Mouse (Mus musculus): ENCODE measurements around the gene Cgref1. TPM values are rescaled to one million over a fixed set of nuclear protein-coding genes. Genes with fewer than 3 reads are reported as not detected.

Gene Cgref1
- polyA plus RNA-seq (2014; fragmentation: Illumina TruSeq; extraction: RNeasy Lipid Tissue Mini Kit (QIAGEN cat#74804); ENCODE audit: low read depth, low replicate concordance): not detected

GRCm38 (mm10) chr5:30944956-30945781 is at the start of gene Cgref1:
Gene Cgref1 (minus strand): TSS chr5:30945591.

GRCm38 (mm10) chr5:30968416-30968815 is 23.0 kb upstream of the Cgref1 start, which contains the start of gene Tcf23:
Gene Tcf23 (plus strand): TSS chr5:30968662.

DNA sequence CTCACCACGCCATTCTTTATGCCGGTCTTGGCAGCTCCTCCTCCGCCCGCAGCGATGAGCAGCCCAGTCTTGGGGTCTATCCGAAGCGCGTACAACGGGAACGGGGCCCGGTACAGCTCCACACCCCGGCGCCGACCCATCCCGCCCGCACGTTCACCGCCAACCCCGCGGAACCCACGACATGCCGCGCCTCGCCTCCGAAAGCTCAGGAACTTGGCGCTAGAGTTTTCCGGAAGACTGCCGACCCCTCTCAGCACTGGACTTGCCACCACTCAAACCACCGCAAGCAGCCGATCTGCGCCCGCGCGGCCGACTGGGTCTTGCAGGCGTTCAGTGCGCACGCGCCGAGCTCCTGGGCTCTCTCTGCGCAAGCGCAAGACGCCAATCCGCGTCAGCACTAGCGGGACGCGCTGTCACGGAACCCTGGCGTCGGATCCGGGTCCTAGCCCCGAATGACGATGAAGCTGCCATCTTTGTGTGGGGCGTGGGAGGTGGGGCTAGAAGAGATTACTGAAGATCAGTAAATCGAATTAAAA is 14.6 kb upstream of the Cgref1 start, which contains the start of gene Preb:
Gene Preb (minus strand): TSS at position 396 of the 536 bp plus-strand sequence.

DNA sequence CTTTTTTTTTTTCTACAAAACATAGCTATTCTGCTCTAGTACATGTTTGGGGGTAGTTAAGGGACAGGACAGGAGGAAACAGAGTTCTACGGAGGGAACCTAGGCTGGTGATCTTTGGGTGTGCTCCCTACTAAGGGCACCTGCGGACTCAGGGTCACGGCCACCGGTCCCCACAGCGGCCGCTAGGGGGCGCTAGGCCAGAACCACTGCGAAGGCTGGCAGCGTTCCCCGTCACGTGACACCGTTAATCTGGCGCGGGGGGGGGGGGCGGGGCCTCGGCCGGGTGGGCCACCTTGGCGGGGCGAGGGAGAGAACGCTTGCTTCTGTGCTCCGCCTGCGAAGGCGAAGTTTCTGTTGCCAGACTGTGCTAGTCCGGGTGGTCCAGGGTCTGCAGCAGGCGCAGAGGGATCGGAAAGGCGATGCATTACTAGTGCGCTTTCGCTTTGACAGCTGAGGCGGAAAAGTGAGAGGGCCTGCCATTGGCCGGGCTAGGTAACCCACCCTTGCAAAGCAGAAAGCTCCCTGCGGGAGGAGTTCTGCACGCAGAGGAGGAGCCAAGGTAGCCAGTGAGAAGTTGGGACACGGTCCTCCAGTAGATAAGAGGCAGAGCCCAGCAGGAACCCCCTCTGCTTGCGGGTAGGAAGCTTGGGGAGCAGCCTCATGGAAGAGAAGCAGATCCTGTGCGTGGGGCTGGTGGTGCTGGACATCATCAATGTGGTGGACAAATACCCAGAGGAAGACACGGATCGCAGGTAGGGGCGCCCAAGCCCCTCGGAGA is 23.9 kb downstream of the Cgref1 start, which contains the start of gene Khk:
Gene Khk (plus strand): TSS at position 176 of the 778 bp plus-strand sequence.

DNA sequence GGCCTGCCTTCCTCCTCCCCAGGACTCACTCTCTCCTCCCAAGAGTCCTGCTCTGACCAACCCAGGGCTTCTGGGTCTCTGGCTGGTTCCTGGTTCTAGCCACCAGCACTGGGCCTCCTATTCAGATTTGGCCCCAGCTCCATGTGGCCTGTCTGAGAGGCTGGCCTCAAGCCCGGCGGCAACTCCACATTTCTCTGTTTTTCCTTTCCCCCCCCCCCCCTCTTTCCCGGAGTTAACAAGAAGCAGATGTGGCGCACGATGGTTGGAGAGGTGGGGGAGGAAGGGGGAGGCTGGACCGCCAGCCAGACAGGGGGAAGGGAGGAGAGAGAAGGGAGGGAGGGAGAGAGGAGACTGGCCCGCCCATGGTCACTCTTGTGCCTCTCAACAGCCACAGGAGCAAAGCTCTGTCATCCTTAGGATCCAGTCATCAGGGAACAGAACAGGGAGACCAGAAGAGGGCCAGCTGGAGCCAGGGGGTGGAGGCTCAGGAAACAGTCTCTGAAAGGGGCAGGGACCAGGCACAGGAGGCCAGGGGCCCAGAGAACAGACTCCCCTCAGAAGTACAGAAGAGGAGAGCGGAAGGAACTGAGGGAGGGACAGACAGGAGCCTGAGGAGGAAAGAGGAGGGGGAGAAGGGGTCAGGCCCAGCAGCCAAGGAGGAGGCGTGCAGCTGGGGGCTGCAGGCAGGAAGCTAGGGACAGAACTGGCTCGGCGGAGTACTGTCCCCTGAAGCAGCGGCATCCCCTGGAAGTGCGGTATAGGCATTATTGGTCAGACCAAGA is 32.1 kb downstream of the Cgref1 start, which contains the start of gene Emilin1:
Gene Emilin1 (plus strand): TSS at position 343 of the 782 bp plus-strand sequence.

GRCm38 (mm10) chr5:30907413-30908059 is 37.9 kb downstream of the Cgref1 start, which contains the start of gene Ost4:
Gene Ost4 (minus strand): TSS chr5:30907788.

GRCm38 (mm10) chr5:30888337-30889087 is 56.9 kb downstream of the Cgref1 start, which contains the start of gene Agbl5:
Gene Agbl5 (plus strand): TSS chr5:30888694.

Other genes with a start within 250 kb of the Cgref1 start
- not detected for gene Dpysl5, start 234.0 kb downstream of the Cgref1 start, polyA plus RNA-seq (2014; fragmentation: Illumina TruSeq; extraction: RNeasy Lipid Tissue Mini Kit (QIAGEN cat#74804); ENCODE audit: low read depth, low replicate concordance)
- 15.2 TPM for gene Mapre3, start 130.9 kb downstream of the Cgref1 start, polyA plus RNA-seq (2014; fragmentation: Illumina TruSeq; extraction: RNeasy Lipid Tissue Mini Kit (QIAGEN cat#74804); ENCODE audit: low read depth, low replicate concordance)
- 7.9 TPM for gene Tmem214, start 77.6 kb downstream of the Cgref1 start, polyA plus RNA-seq (2014; fragmentation: Illumina TruSeq; extraction: RNeasy Lipid Tissue Mini Kit (QIAGEN cat#74804); ENCODE audit: low read depth, low replicate concordance)
- gene Agbl5, start 56.9 kb downstream of the Cgref1 start, polyA plus RNA-seq (2014; fragmentation: Illumina TruSeq; extraction: RNeasy Lipid Tissue Mini Kit (QIAGEN cat#74804); ENCODE audit: low read depth, low replicate concordance): 1.4 TPM
- 126 TPM for gene Ost4, start 37.8 kb downstream of the Cgref1 start, polyA plus RNA-seq (2014; fragmentation: Illumina TruSeq; extraction: RNeasy Lipid Tissue Mini Kit (QIAGEN cat#74804); ENCODE audit: low read depth, low replicate concordance)
- gene Emilin1, start 32.2 kb downstream of the Cgref1 start, polyA plus RNA-seq (2014; fragmentation: Illumina TruSeq; extraction: RNeasy Lipid Tissue Mini Kit (QIAGEN cat#74804); ENCODE audit: low read depth, low replicate concordance): 0.56 TPM
- gene Khk, start 24.2 kb downstream of the Cgref1 start, polyA plus RNA-seq (2014; fragmentation: Illumina TruSeq; extraction: RNeasy Lipid Tissue Mini Kit (QIAGEN cat#74804); ENCODE audit: low read depth, low replicate concordance): 24.2 TPM
- 34.2 TPM for gene Preb, start 14.8 kb upstream of the Cgref1 start, polyA plus RNA-seq (2014; fragmentation: Illumina TruSeq; extraction: RNeasy Lipid Tissue Mini Kit (QIAGEN cat#74804); ENCODE audit: low read depth, low replicate concordance)
- not detected for gene Tcf23, start 23.1 kb upstream of the Cgref1 start, polyA plus RNA-seq (2014; fragmentation: Illumina TruSeq; extraction: RNeasy Lipid Tissue Mini Kit (QIAGEN cat#74804); ENCODE audit: low read depth, low replicate concordance)
- 116 TPM for gene Atraid, start 102.7 kb upstream of the Cgref1 start, polyA plus RNA-seq (2014; fragmentation: Illumina TruSeq; extraction: RNeasy Lipid Tissue Mini Kit (QIAGEN cat#74804); ENCODE audit: low read depth, low replicate concordance)
- gene Slc5a6, start 103.3 kb upstream of the Cgref1 start, polyA plus RNA-seq (2014; fragmentation: Illumina TruSeq; extraction: RNeasy Lipid Tissue Mini Kit (QIAGEN cat#74804); ENCODE audit: low read depth, low replicate concordance): 1.8 TPM
- 0.29 TPM for gene Cad, start 109.2 kb upstream of the Cgref1 start, polyA plus RNA-seq (2014; fragmentation: Illumina TruSeq; extraction: RNeasy Lipid Tissue Mini Kit (QIAGEN cat#74804); ENCODE audit: low read depth, low replicate concordance)
- gene Dnajc5g, start 160.7 kb upstream of the Cgref1 start, polyA plus RNA-seq (2014; fragmentation: Illumina TruSeq; extraction: RNeasy Lipid Tissue Mini Kit (QIAGEN cat#74804); ENCODE audit: low read depth, low replicate concordance): not detected
- gene Slc30a3, start 162.6 kb upstream of the Cgref1 start, polyA plus RNA-seq (2014; fragmentation: Illumina TruSeq; extraction: RNeasy Lipid Tissue Mini Kit (QIAGEN cat#74804); ENCODE audit: low read depth, low replicate concordance): not detected
- not detected for gene Trim54, start 171.1 kb upstream of the Cgref1 start, polyA plus RNA-seq (2014; fragmentation: Illumina TruSeq; extraction: RNeasy Lipid Tissue Mini Kit (QIAGEN cat#74804); ENCODE audit: low read depth, low replicate concordance)
- not detected for gene Ucn, start 193.2 kb upstream of the Cgref1 start, polyA plus RNA-seq (2014; fragmentation: Illumina TruSeq; extraction: RNeasy Lipid Tissue Mini Kit (QIAGEN cat#74804); ENCODE audit: low read depth, low replicate concordance)
- gene Mpv17, start 208.7 kb upstream of the Cgref1 start, polyA plus RNA-seq (2014; fragmentation: Illumina TruSeq; extraction: RNeasy Lipid Tissue Mini Kit (QIAGEN cat#74804); ENCODE audit: low read depth, low replicate concordance): 31.4 TPM
- 0.13 TPM for gene Gm29609, start 234.3 kb upstream of the Cgref1 start, polyA plus RNA-seq (2014; fragmentation: Illumina TruSeq; extraction: RNeasy Lipid Tissue Mini Kit (QIAGEN cat#74804); ENCODE audit: low read depth, low replicate concordance)
- gene Gtf3c2, start 234.6 kb upstream of the Cgref1 start, polyA plus RNA-seq (2014; fragmentation: Illumina TruSeq; extraction: RNeasy Lipid Tissue Mini Kit (QIAGEN cat#74804); ENCODE audit: low read depth, low replicate concordance): 30.5 TPM
- 8.9 TPM for gene Snx17, start 247.6 kb upstream of the Cgref1 start, polyA plus RNA-seq (2014; fragmentation: Illumina TruSeq; extraction: RNeasy Lipid Tissue Mini Kit (QIAGEN cat#74804); ENCODE audit: low read depth, low replicate concordance)
- 3.8 TPM for gene Eif2b4, start 247.8 kb upstream of the Cgref1 start, polyA plus RNA-seq (2014; fragmentation: Illumina TruSeq; extraction: RNeasy Lipid Tissue Mini Kit (QIAGEN cat#74804); ENCODE audit: low read depth, low replicate concordance)